Mouse (Mus musculus): ENCODE measurements around the gene Ift81. TPM values are rescaled to one million over a fixed set of nuclear protein-coding genes. Genes with fewer than 3 reads are reported as not detected.

Gene Ift81
- total RNA-seq, 2 experiments from 2014 or later = 4.6 to 8.5 TPM

GRCm38 (mm10) chr5:122529913-122530604, 84.3 kb downstream of the Ift81 start:
- no peak overlapping the region for H3K4me3 ChIP-seq
- DNase-seq = no peak
- peak overlapping the region; percentile 80 for H3K27ac ChIP-seq
- intact Hi-C loops (cut with DNase I) = no loop called here
- TF ChIP-seq CTCF (IDR thresholded peaks at IDR 0.05) = no peak

- H3K27ac ChIP-seq = peak overlapping the region; percentile 80
- TF ChIP-seq CTCF (IDR thresholded peaks at IDR 0.05) = no peak
- peak; percentile 85 for DNase-seq
- no peak overlapping the region for H3K4me3 ChIP-seq
- intact Hi-C loops (cut with DNase I) = no loop called here
Measured at GRCm38 (mm10) chr5:122529316-122529715, 85.0 kb downstream of the Ift81 start.

DNA sequence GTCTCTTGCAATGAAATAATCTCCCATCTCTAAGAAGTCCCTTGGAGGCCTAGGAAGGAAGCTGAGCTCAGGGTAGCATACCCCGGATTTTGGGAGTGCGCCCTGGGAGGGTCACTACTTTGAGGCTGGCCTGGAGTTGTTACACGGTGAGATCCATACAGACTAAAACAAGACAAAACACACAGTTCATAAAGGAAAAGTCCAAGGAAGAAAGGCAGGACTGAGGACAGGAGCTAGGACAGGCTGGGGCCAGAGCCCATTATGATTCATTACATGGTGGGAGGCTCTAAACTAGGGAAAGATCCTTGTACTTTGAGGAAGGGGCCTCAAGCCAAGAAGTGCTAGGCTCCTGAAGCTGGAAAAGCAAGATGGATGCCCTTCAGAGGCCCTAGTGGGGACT, 85.7 kb downstream of the Ift81 start:
- TF ChIP-seq CTCF (IDR thresholded peaks at IDR 0.05) = no peak
- DNase-seq = no peak
- Histone ChIP-seq H3K4me3 (no peak overlapping the region), H3K27ac (peak overlapping the region; percentile 80)
- intact Hi-C loops (cut with DNase I) = no loop called here

- intact Hi-C loops (cut with DNase I) = no loop called here
- Histone ChIP-seq H3K4me3 (peak overlapping the region; percentile 18; the same call in 1 of the 2 replicates), H3K27ac (peak overlapping the region; percentile 80)
- no peak for DNase-seq
- TF ChIP-seq CTCF (IDR thresholded peaks at IDR 0.05) = no peak
Measured at GRCm38 (mm10) chr5:122527761-122528160, 86.6 kb downstream of the Ift81 start.

DNA sequence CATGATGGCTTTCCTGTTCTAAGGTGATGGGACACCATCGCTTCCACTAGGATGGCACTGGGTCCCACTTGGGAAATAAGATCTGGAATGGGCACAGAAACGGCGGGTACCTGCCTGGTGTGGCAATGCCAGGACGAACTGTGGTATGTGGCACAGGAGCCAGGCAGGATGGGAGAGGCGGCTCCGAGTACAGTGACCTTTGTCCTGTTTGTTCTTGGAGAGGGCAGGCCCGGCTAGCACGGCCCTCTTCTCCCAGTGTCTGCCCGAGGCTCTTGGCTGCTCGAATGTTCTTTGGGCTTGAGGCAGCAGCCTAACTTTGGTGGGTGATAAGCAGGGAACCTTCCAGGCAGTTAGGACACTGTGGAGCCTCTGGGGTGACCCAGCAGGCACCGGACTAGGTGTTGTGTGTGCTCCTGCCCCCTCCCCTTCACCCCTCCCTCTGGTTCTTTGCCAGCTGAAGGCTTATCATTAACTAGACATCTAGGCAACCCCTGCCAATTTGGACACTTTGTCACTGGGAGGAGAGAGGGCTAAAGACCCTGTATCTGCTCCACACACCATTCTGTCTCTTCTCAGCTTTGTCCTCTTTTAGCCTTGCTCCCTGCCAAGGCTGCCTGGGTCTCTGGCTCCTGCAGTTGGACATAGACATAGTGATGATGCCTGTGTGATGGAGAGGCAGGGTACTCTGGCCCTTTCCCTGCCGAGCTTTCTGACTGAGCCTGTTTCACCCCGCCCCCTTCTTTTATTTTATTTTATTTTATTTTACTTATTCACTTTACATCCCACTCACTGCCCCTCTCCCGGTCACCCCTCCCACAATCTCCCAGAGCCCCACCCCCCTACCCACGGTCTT, 87.2 kb downstream of the Ift81 start:
- no peak for TF ChIP-seq CTCF (IDR thresholded peaks at IDR 0.05)
- Histone ChIP-seq H3K27ac (peak overlapping the region; percentile 80), H3K4me3 (no peak overlapping the region; the same call in 1 of the 2 replicates)
- intact Hi-C loops (cut with DNase I) = no loop called here
- DNase-seq = peak; percentile 45

- peak; percentile 50 for DNase-seq
- TF ChIP-seq CTCF (IDR thresholded peaks at IDR 0.05) = no peak
- intact Hi-C loops (cut with DNase I) = no loop called here
- H3K27ac ChIP-seq = peak overlapping the region; percentile 80
- no peak overlapping the region for H3K4me3 ChIP-seq
Measured at GRCm38 (mm10) chr5:122526405-122526804, 87.9 kb downstream of the Ift81 start.

DNA sequence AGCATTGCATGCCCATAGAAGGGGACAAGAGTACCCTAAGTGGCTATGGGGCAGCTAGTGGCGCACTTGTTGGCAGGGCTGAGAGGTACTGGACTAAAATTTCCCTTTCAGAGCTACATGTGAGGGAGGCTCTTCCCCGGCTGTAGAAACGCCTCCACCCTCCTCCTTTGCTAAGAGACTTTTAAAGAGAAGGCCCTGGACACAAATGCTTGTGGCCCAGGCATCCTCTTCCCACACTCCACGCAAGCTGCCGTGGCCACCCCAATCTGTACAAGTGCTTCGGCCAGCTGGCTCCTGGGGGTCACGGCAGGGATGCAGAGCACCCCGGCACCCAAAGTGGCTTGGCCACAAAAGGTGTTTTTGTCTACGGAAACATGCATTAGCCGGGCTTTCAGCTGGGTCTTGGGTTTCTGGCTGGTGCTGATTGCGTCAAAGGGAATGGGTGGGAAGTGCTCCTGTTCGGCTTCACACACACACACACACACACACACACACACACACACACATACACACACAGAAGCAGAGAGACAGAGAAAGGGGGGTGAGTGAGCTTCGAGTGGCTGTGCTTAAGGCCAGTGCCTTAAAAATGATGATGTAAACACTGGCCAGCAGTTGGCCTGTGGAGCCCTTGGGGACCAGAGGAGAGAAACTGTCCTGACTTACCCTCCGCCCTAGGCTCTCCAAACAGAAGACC, 88.9 kb downstream of the Ift81 start:
- H3K27ac ChIP-seq = peak overlapping the region; percentile 82
- intact Hi-C loops (cut with DNase I) = no loop called here
- TF ChIP-seq CTCF (IDR thresholded peaks at IDR 0.05) = no peak
- no peak overlapping the region; the same call in 1 of the 2 replicates for H3K4me3 ChIP-seq
- DNase-seq = peak; percentile 46

DNA sequence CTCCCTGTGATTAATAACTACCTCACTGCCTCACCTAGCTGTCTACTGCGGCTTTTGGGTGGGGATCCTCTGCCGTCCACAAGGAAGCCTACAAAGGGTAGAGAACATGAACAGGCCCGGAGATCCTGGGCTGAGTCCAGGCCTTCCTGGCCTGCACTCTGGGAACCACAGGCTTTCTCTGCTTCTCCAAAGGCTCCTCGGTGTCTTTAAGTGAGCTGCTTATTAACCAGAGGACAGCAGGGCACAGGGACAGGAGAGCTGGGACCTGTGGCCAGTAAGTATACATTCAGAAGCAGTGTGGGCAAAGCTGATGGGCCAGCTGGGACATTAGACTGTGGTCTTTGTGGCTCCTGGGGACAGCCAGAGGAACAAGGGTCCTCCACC, 89.5 kb downstream of the Ift81 start:
- no peak for DNase-seq
- H3K4me3 ChIP-seq = no peak overlapping the region; the same call in 1 of the 2 replicates
- intact Hi-C loops (cut with DNase I) = no loop called here
- peak overlapping the region; percentile 82 for H3K27ac ChIP-seq
- no peak for TF ChIP-seq CTCF (IDR thresholded peaks at IDR 0.05)

DNA sequence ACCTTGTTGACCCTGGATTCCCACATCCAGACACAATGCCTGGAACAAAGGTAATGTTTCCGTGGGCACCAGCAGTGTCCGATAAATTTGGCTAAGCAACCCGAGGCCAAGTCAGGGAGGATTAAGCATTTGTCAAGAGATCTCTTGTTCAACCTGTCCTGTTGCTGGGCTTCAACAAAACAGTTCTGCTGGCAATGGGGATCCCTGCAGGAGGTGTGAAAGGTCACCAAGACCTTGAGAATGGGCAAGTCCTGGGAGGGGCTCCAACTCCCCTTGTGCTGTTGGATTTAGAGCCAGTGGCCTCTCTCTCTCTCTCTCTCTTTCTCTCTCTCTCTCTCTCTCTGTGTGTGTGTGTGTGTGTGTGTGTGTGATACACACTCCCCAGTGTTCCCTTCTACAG, 90.1 kb downstream of the Ift81 start:
- no peak for DNase-seq
- peak overlapping the region; percentile 82; the same call in 1 of the 2 replicates for H3K27ac ChIP-seq
- no peak overlapping the region for H3K4me3 ChIP-seq
- no peak for TF ChIP-seq CTCF (IDR thresholded peaks at IDR 0.05)
- intact Hi-C loops (cut with DNase I) = no loop called here

- intact Hi-C loops (cut with DNase I) = no loop called here
- Histone ChIP-seq H3K27ac (no peak overlapping the region), H3K4me3 (no peak overlapping the region)
- no peak for TF ChIP-seq CTCF (IDR thresholded peaks at IDR 0.05)
- no peak for DNase-seq
Measured at GRCm38 (mm10) chr5:122521130-122521473, 93.2 kb downstream of the Ift81 start.

DNA sequence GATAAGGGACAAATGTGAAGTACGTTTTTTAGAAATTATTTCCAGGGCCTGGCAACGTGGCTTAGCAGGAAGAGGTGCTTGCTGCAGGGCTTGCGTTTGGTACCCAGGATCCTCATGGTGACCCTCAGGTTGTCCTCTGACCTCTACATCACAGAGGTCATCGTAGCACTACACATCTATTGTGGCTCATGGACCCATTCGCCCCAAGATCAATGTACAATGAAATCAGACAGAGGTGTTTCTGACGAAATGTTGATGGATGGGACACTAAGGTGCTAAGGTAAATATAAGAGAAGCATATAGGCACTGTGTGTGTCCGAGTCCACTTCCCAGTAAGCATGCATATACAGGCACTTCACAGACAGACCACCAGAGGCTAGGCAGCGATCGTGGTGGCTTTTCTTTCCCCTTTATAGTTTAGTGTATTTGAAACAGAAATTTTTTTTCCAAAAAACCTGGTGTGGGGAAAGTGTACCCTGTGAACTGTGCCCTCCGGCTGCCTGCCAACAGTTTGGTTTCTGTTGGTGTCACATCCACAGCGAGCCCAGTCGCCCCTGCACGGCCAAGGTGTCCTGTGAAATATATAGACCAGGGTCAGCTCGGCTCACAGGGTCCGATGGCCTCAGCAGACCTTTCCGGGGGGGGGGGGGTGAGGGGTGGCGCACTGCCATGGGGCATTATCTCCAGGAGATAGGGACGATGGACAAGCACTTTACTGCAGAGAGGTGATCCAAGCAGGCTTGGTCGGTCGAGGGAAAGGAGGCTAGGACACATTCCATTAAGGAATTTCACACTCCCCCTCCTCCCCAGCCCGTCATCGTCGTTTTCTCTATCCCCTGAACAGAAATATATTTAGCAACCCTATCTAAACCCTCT, 93.8 kb downstream of the Ift81 start:
- TF ChIP-seq CTCF (IDR thresholded peaks at IDR 0.05) = no peak
- Histone ChIP-seq H3K27ac (no peak overlapping the region), H3K4me3 (no peak overlapping the region)
- intact Hi-C loops (cut with DNase I) = no loop called here
- DNase-seq = no peak

GRCm38 (mm10) chr5:122519043-122519660, 95.2 kb downstream of the Ift81 start:
- H3K4me3 ChIP-seq = no peak overlapping the region
- TF ChIP-seq CTCF (IDR thresholded peaks at IDR 0.05) = no peak
- intact Hi-C loops (cut with DNase I) = no loop called here
- no peak for DNase-seq
- H3K27ac ChIP-seq = peak overlapping the region; percentile 41

All from gastrocnemius, adult 2 months (tissue).